Mouse (Mus musculus): ENCODE data around the gene Psma6.

GRCm38 (mm10) chr12:55426300-55426699 is 42.3 kb downstream of the Psma6 start:
- no peak for TF ChIP-seq CTCF (IDR thresholded peaks at IDR 0.05; ENCODE audit: extremely low read depth, insufficient read length, insufficient replicate concordance, low read depth, low read length)
- no peak for TF ChIP-seq POLR2A (IDR thresholded peaks at IDR 0.05; ENCODE audit: low read depth, low read length)

Measured in small intestine, adult 2 months (tissue).